Comparison of ENCODE assay signal across 10 mouse cellular contexts in genomic region chr15:99092870-99093269, GRCm38 (mm10). TPM values are rescaled to one million over a fixed set of nuclear protein-coding genes. Genes with fewer than 3 reads are reported as not detected.
DNase-seq lines count a peak whose midpoint lies in the region; ATAC-seq and TF ChIP-seq lines count a peak whose summit lies in the region.
"Had no signal": no experiment of that assay in that cellular context is flagged by ENCODE, and none has a peak within 500 bp of the region (broad histone marks: within the 10 kb centered on the region; RNA-seq: fewer than 3 reads in every experiment).

Dnajc22 (plus strand) TSS chr15:99093170.

- no peaks in the 10 kb centered on the region for H3K4me1 ChIP-seq in embryonic fibroblast, embryonic 13.5 days (ENCODE audit: control insufficient read depth, insufficient read depth, low read length)
- peaks cover 58% of the 10 kb centered on the region for H3K4me1 ChIP-seq in limb, embryonic 10.5 days
- peaks cover 36% of the 10 kb centered on the region for H3K4me1 ChIP-seq in neural tube, embryonic 14.5 days (ENCODE audit: control insufficient read depth, insufficient read depth, low read length)

- H3K36me3 ChIP-seq in limb, embryonic 10.5 days, result no peaks in the 10 kb centered on the region
- H3K36me3 ChIP-seq in neural tube, embryonic 14.5 days (ENCODE audit: control insufficient read depth, insufficient read depth, low read length), result no peaks in the 10 kb centered on the region

- DNase-seq in left cerebral cortex, adult 2 months (ENCODE audit: extremely low spot score in 1 of 2, low spot score in 2 of 2), result no peak
- DNase-seq in left cerebral cortex, postnatal 36 days (ENCODE audit: low spot score in 2 of 2), result no peak
- DNase-seq in limb, embryonic 10.5 days (ENCODE audit: low spot score), result no peak
- DNase-seq in right cerebral cortex, postnatal 10 days (ENCODE audit: low spot score in 2 of 2), result no peak
- no peak for DNase-seq in embryo, embryonic 10.5 days (ENCODE audit: low spot score)
- no peak for DNase-seq in right cerebral cortex, postnatal 36 days (ENCODE audit: low spot score in 2 of 2)
- DNase-seq: adrenal gland, adult 8-10 months had no signal

- H3K27me3 ChIP-seq in limb, embryonic 10.5 days (ENCODE audit: low read depth, poor library complexity, severe bottlenecking), result peaks cover 99% of the 10 kb centered on the region
- H3K27me3 ChIP-seq in neural tube, embryonic 14.5 days (ENCODE audit: control insufficient read depth, insufficient read depth, low read length), result peaks cover 24% of the 10 kb centered on the region

- peak within 1 kb of the TSS; percentile 60 for H3K9ac ChIP-seq in neural tube, embryonic 14.5 days (replicated peaks; ENCODE audit: low read depth, low read length)

- 9% methylated on average over 8 of the region's 8 CpGs for WGBS in limb, embryonic 10.5 days
- 26% methylated on average over 8 of the region's 8 CpGs for WGBS in neural tube, embryonic 14.5 days

- TF ChIP-seq CTCF in left cerebral cortex, adult 2 months (IDR thresholded peaks at IDR 0.05), result no peak
- TF ChIP-seq CTCF in embryonic fibroblast, embryonic 13.5 days (IDR thresholded peaks at IDR 0.05; ENCODE audit: borderline replicate concordance, insufficient read depth, low read length), result no peak

- no peaks in the 10 kb centered on the region for H3K9me3 ChIP-seq in limb, embryonic 10.5 days (replicated peaks)
- no peaks in the 10 kb centered on the region for H3K9me3 ChIP-seq in neural tube, embryonic 14.5 days (ENCODE audit: control insufficient read depth, low read length)

- TF ChIP-seq POLR2A in embryonic fibroblast, embryonic 13.5 days (IDR thresholded peaks at IDR 0.05; ENCODE audit: low read depth, low read length), result no peak

- H3K4me3 ChIP-seq in left cerebral cortex, adult 2 months, result peak within 1 kb of the TSS; percentile 44
- H3K4me3 ChIP-seq in embryonic fibroblast, embryonic 13.5 days (ENCODE audit: insufficient read depth, low read length), result peak within 1 kb of the TSS; percentile 14; the same call in 1 of the 2 replicates
- H3K4me3 ChIP-seq in limb, embryonic 10.5 days, result peak within 1 kb of the TSS; percentile 55
- peak within 1 kb of the TSS; percentile 39 for H3K4me3 ChIP-seq in neural tube, embryonic 14.5 days (ENCODE audit: low read depth, low read length)

- H3K4me2 ChIP-seq in neural tube, embryonic 14.5 days (ENCODE audit: low read depth, low read length), result peak within 1 kb of the TSS; percentile 78

- intact Hi-C loops in left cerebral cortex, adult 2 months (cut with DNase I), result no loop called here
- intact Hi-C loops in left cerebral cortex, postnatal 36 days (cut with DNase I), result no loop called here

- H3K27ac ChIP-seq in left cerebral cortex, adult 2 months, result no peak within 1 kb of the TSS
- no peak within 1 kb of the TSS for H3K27ac ChIP-seq in embryonic fibroblast, embryonic 13.5 days (ENCODE audit: insufficient read depth, low read length)
- peak within 1 kb of the TSS; percentile 75 for H3K27ac ChIP-seq in limb, embryonic 10.5 days
- no peak within 1 kb of the TSS for H3K27ac ChIP-seq in neural tube, embryonic 14.5 days (ENCODE audit: low read depth, low read length)

- no peak for ATAC-seq in neural tube, embryonic 14.5 days (ENCODE audit: low read depth)

RNA-seq across cellular contexts. Expression of gene Dnajc22, which starts in this region (rescaled TPM):
- total RNA-seq in left cerebral cortex, adult 2 months (2021), result under 1 TPM in 1 of 2 experiments, not detected in 1; 0.21 TPM
- total RNA-seq in left cerebral cortex, postnatal 36 days (2021), result under 1 TPM; 0.25 to 0.27 TPM
- not detected in 2 replicates for polyA plus RNA-seq in embryonic fibroblast, embryonic 13.5 days (2011; ENCODE audit: insufficient read length, low read depth, missing spikeins)
- 1.4 and 2.1 TPM in 2 replicates for polyA plus RNA-seq in limb, embryonic 10.5 days (2016; fragmentation: Nextera tagmentation; extraction: Ambion mirVana)
- 0.21 and 0.45 TPM in 2 replicates for polyA plus RNA-seq in neural tube, embryonic 14.5 days (2014; fragmentation: Nextera tagmentation; extraction: Ambion mirVana)
- total RNA-seq: hematopoietic stem cell, adult 5-6 weeks had no signal
